Mouse (Mus musculus): ENCODE results near the gene Kcnip3. TPM values are rescaled to one million over a fixed set of nuclear protein-coding genes. Genes with fewer than 3 reads are reported as not detected.

Gene Kcnip3
- polyA plus RNA-seq, 1 experiment from 2014 or later = 3.8 TPM

GRCm38 (mm10) chr2:127416706-127417105 is 105.2 kb downstream of the Kcnip3 start:
- H3K4me2 ChIP-seq = no peak overlapping the region
- H3K36me3 ChIP-seq (replicated peaks) = no peaks in the 10 kb centered on the region
- no peaks in the 10 kb centered on the region for H3K4me1 ChIP-seq
- no peak overlapping the region for H3K4me3 ChIP-seq (replicated peaks)
- no peak for ATAC-seq (ENCODE audit: low FRiP score)
- H3K27me3 ChIP-seq = no peaks in the 10 kb centered on the region
- no peak overlapping the region for H3K9ac ChIP-seq
- H3K27ac ChIP-seq = no peak overlapping the region
- 57% methylated on average over 3 of the region's 3 CpGs for WGBS
- H3K9me3 ChIP-seq = no peaks in the 10 kb centered on the region

- Histone ChIP-seq H3K9ac (no peak overlapping the region), H3K36me3 (replicated peaks) (no peaks in the 10 kb centered on the region), H3K4me1 (no peaks in the 10 kb centered on the region), H3K4me2 (no peak overlapping the region), H3K4me3 (replicated peaks) (no peak overlapping the region), H3K27me3 (no peaks in the 10 kb centered on the region), H3K9me3 (no peaks in the 10 kb centered on the region), H3K27ac (no peak overlapping the region)
- ATAC-seq (ENCODE audit: low FRiP score) = no peak
- 80% methylated on average over 10 of the region's 10 CpGs for WGBS
These were observed 106.1 kb downstream of the Kcnip3 start for GRCm38 (mm10) chr2:127415806-127416205.

- ATAC-seq (ENCODE audit: low FRiP score) = no peak
- H3K36me3 ChIP-seq (replicated peaks) = no peaks in the 10 kb centered on the region
- H3K4me3 ChIP-seq (replicated peaks) = no peak overlapping the region
- no peaks in the 10 kb centered on the region for H3K4me1 ChIP-seq
- 89% methylated on average over 6 of the region's 6 CpGs for WGBS
- H3K27ac ChIP-seq = no peak overlapping the region
- H3K27me3 ChIP-seq = peaks cover 3% of the 10 kb centered on the region; the same call in 1 of the 2 replicates
- H3K9me3 ChIP-seq = no peaks in the 10 kb centered on the region
- no peak overlapping the region for H3K4me2 ChIP-seq
- H3K9ac ChIP-seq = no peak overlapping the region
These were observed 110.8 kb downstream of the Kcnip3 start for GRCm38 (mm10) chr2:127411126-127411525.

Other genes starting within 250 kb of the Kcnip3 start
- gene Dusp2, start 185.9 kb downstream of the Kcnip3 start, polyA plus RNA-seq (2016; fragmentation: Nextera tagmentation; extraction: Ambion mirVana) = 3.9 and 4.8 TPM in 2 replicates
- gene Astl, start 183.5 kb downstream of the Kcnip3 start, polyA plus RNA-seq (2016; fragmentation: Nextera tagmentation; extraction: Ambion mirVana) = not detected in 2 replicates
- gene Adra2b, start 158.9 kb downstream of the Kcnip3 start, polyA plus RNA-seq (2016; fragmentation: Nextera tagmentation; extraction: Ambion mirVana) = 1.5 and 1.9 TPM in 2 replicates
- 0.14 and 0.22 TPM in 2 replicates for gene Gpat2, start 96.9 kb downstream of the Kcnip3 start, polyA plus RNA-seq (2016; fragmentation: Nextera tagmentation; extraction: Ambion mirVana)
- gene Fahd2a, start 77.5 kb downstream of the Kcnip3 start, polyA plus RNA-seq (2016; fragmentation: Nextera tagmentation; extraction: Ambion mirVana) = 24.9 and 25.4 TPM in 2 replicates
- 0.26 and 0.41 TPM in 2 replicates for gene Prom2, start 19.4 kb upstream of the Kcnip3 start, polyA plus RNA-seq (2016; fragmentation: Nextera tagmentation; extraction: Ambion mirVana)
- 8.0 and 8.4 TPM in 2 replicates for gene Zfp661, start 65.0 kb upstream of the Kcnip3 start, polyA plus RNA-seq (2016; fragmentation: Nextera tagmentation; extraction: Ambion mirVana)
- gene Mrps5, start 65.1 kb upstream of the Kcnip3 start, polyA plus RNA-seq (2016; fragmentation: Nextera tagmentation; extraction: Ambion mirVana) = 175 and 179 TPM in 2 replicates
- gene Mal, start 134.6 kb upstream of the Kcnip3 start, polyA plus RNA-seq (2016; fragmentation: Nextera tagmentation; extraction: Ambion mirVana) = 0.54 and 0.73 TPM in 2 replicates
- 0.66 and 0.67 TPM in 2 replicates for gene Mall, start 207.8 kb upstream of the Kcnip3 start, polyA plus RNA-seq (2016; fragmentation: Nextera tagmentation; extraction: Ambion mirVana)